Mouse (Mus musculus): ENCODE measurements around the gene Cxcl1.

- no peak for TF ChIP-seq CTCF (conservative IDR thresholded peaks at IDR 0.05; ENCODE audit: insufficient read depth, insufficient read length, low read depth, low read length)
- TF ChIP-seq POLR2A (IDR thresholded peaks at IDR 0.05; ENCODE audit: low read depth, low read length), result no peak
Observed at GRCm38 (mm10) chr5:90853206-90853605, 37.8 kb upstream of the Cxcl1 start.
